Mouse (Mus musculus) cerebellum, postnatal 36 days (tissue): ENCODE results near the gene Sestd1.

Experiments
- DNase-seq, 2 experiments: peaks; one replicate each; pipeline ENCODE4 v3.0.0; 2021 to 2022; ENCODE audit warnings: mixed read lengths in 2 of 2

Sestd1 gene

GRCm38 (mm10) chr2:77171444-77172240, 108.8 kb downstream of the Sestd1 start:
- no peak for DNase-seq

GRCm38 (mm10) chr2:77170633-77171105, 109.7 kb downstream of the Sestd1 start, which contains the start of gene Ccdc141:
TSS of gene Ccdc141 (minus strand) at chr2:77170636.
- DNase-seq, result no peak

- DNase-seq, result peak in 1 of 2 experiments; percentile 12
Observed at GRCm38 (mm10) chr2:77169916-77170632, 110.3 kb downstream of the Sestd1 start.

GRCm38 (mm10) chr2:77169218-77169617, 111.2 kb downstream of the Sestd1 start:
- DNase-seq, result no peak

GRCm38 (mm10) chr2:77168781-77169180, 111.6 kb downstream of the Sestd1 start:
- DNase-seq, result no peak

- DNase-seq, result no peak
Observed at GRCm38 (mm10) chr2:77168081-77168685, 112.2 kb downstream of the Sestd1 start.

- DNase-seq, result no peak
Observed at GRCm38 (mm10) chr2:77166366-77166765, 114.0 kb downstream of the Sestd1 start.

- no peak for DNase-seq
Observed at GRCm38 (mm10) chr2:77164662-77165061, 115.7 kb downstream of the Sestd1 start.

- no peak for DNase-seq
Observed at GRCm38 (mm10) chr2:77163381-77163780, 117.0 kb downstream of the Sestd1 start.

GRCm38 (mm10) chr2:77162135-77162534, 118.3 kb downstream of the Sestd1 start:
- no peak for DNase-seq

- DNase-seq, result no peak
Observed at GRCm38 (mm10) chr2:77157546-77157945, 122.8 kb downstream of the Sestd1 start.

- no peak for DNase-seq
Observed at GRCm38 (mm10) chr2:77154080-77154479, 126.3 kb downstream of the Sestd1 start.

GRCm38 (mm10) chr2:77151255-77151654, 129.1 kb downstream of the Sestd1 start:
- no peak for DNase-seq

GRCm38 (mm10) chr2:77149576-77149975, 130.8 kb downstream of the Sestd1 start:
- no peak for DNase-seq

- DNase-seq, result no peak
Observed at GRCm38 (mm10) chr2:77148215-77148614, 132.2 kb downstream of the Sestd1 start.

- no peak for DNase-seq
Observed at GRCm38 (mm10) chr2:77146968-77147367, 133.4 kb downstream of the Sestd1 start.

GRCm38 (mm10) chr2:77146291-77146690, 134.1 kb downstream of the Sestd1 start:
- DNase-seq, result no peak

GRCm38 (mm10) chr2:77143536-77143935, 136.9 kb downstream of the Sestd1 start:
- no peak for DNase-seq

- DNase-seq, result no peak
Observed at GRCm38 (mm10) chr2:77138879-77139278, 141.5 kb downstream of the Sestd1 start.

- DNase-seq, result no peak
Observed at GRCm38 (mm10) chr2:77134906-77135305, 145.5 kb downstream of the Sestd1 start.

GRCm38 (mm10) chr2:77133407-77133806, 147.0 kb downstream of the Sestd1 start:
- no peak for DNase-seq
